Mouse (Mus musculus) MEL (cell line): ENCODE results near the gene Stmn1.

ENCODE experiments used
- CTCF ChIP-seq, 3 experiments: IDR thresholded peaks in 2 of 3; conservative IDR thresholded peaks in 1 of 3; 2 replicates each; pipeline ENCODE4 v1.5.1; 2011 to 2012; ENCODE audit warnings: low read length in 3 of 3, low read depth in 2 of 3, mild to moderate bottlenecking in 2 of 3, improper control_type of control experiment in 1 of 3, inconsistent platforms in 1 of 3, mixed read lengths in 1 of 3, moderate library complexity in 1 of 3; ENCODE audit not compliant: control insufficient read depth in 1 of 3, insufficient read depth in 1 of 3, poor library complexity in 1 of 3, severe bottlenecking in 1 of 3
- EP300 ChIP-seq, 2 experiments: IDR thresholded peaks; 2 replicates each; pipeline ENCODE4 v1.6.1; 2011; ENCODE audit warnings: improper control_type of control experiment in 2 of 2, low read length in 2 of 2, low read depth in 1 of 2, mild to moderate bottlenecking in 1 of 2
- KAT2A ChIP-seq: conservative IDR thresholded peaks from 2 replicates; pipeline ENCODE4 v1.6.1; 2012; ENCODE audit warnings: low read depth, low read length, improper control_type of control experiment, inconsistent platforms
- NELFE ChIP-seq: IDR thresholded peaks from 2 replicates; pipeline ENCODE4 v1.6.1; 2011; ENCODE audit warnings: low read depth, low read length, improper control_type of control experiment
- TCF12 ChIP-seq: IDR thresholded peaks from 2 replicates; pipeline ENCODE4 v1.6.1; 2014; ENCODE audit warnings: low read depth, mild to moderate bottlenecking, inconsistent platforms, low read length, improper control_type of control experiment, moderate library complexity

GRCm38 (mm10) chr4:134453619-134454400 lies 14.3 kb upstream of the Stmn1 start:
- TF ChIP-seq KAT2A (no peak), EP300 (IDR thresholded peaks at IDR 0.05; ENCODE audit: low read depth in 1 of 2, low read length in 2 of 2) (no peak), NELFE (no peak), TCF12 (no peak), CTCF (IDR thresholded peaks at IDR 0.05 in 2 of 3, conservative IDR thresholded peaks at IDR 0.05 in 1 of 3; ENCODE audit: control insufficient read depth in 1 of 3, insufficient read depth in 1 of 3, low read depth in 2 of 3, low read length in 3 of 3, poor library complexity in 1 of 3, severe bottlenecking in 1 of 3) (no peak)
